Mouse (Mus musculus): Measurements from ENCODE around the gene Hoxa7. TPM values are rescaled to one million over a fixed set of nuclear protein-coding genes. Genes with fewer than 3 reads are reported as not detected.

Hoxa7 gene
- polyA plus RNA-seq, 2 experiments, result 10.1 to 15.8 TPM

DNA sequence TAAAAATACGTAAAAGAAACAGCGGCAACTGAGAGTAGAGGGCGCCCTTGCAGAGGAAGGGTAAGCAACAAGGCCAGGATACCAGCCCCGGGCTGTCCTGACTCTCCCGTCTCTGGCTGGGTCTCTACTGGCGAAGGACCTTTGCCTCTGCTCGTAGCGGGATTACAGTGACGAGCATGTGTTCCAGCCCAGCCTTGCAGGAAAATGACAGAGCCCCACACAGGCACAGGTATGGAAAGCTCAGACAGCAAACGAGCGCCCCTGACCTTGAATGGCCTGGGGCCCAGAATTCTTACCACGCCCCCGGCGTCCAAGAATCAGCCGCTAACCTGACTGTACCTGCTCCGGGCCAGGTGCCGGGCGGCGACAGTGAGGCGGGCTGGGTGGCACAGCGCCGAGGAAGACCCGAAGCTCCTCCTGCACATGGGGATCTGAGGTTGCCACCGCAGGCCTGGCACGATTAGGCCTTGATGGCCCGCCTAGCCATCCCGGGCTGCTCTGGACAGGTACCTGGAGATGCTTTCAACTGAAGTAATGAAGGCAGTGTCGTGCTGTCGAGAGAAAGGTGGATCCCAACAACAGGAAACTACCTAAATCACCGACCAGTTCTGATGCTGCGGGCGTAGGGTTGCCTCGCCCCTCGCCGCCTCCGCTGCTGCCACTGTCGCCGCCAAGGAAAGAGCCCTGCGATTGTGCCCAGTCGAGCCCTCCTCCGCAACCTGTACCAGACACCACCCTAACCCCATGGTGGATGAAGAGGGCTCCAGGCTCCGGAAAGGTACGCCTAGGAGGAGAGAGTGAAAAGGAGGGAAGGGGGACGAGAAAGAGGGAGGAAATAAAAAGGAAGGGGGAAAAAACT is 8.1 kb upstream of the Hoxa7 start:
- no peaks in the 10 kb centered on the region for H3K9me3 ChIP-seq (ENCODE audit: control insufficient read depth, low read length)
- peak overlapping the region; percentile 90 for H3K4me3 ChIP-seq (replicated peaks; ENCODE audit: low read length)
- H3K27me3 ChIP-seq (ENCODE audit: control insufficient read depth, insufficient read depth, low read length), result no peaks in the 10 kb centered on the region
- H3K9ac ChIP-seq (ENCODE audit: low read depth, low read length, severe bottlenecking), result peak overlapping the region; percentile 100
- under 1% methylated on average over 42 of the region's 44 CpGs for WGBS
- H3K36me3 ChIP-seq (ENCODE audit: control insufficient read depth, insufficient read depth, low read length), result peaks cover 64% of the 10 kb centered on the region
- ATAC-seq (ENCODE audit: low FRiP score, low read depth), result no peak
- peak overlapping the region; percentile 96 for H3K4me2 ChIP-seq (replicated peaks; ENCODE audit: low read depth, low read length, severe bottlenecking)
- H3K4me1 ChIP-seq (ENCODE audit: control insufficient read depth, insufficient read depth, low read length), result peaks cover 16% of the 10 kb centered on the region
- no peak for DNase-seq (ENCODE audit: low spot score)
- TF ChIP-seq POLR2A (IDR thresholded peaks at IDR 0.05; ENCODE audit: borderline replicate concordance, extremely low read depth, insufficient read depth, insufficient read length), result 0 out of 2 replicates have a peak, but pooled peaks have one; percentile 3
- peak overlapping the region; percentile 99 for H3K27ac ChIP-seq (replicated peaks; ENCODE audit: low read depth, low read length)

DNA sequence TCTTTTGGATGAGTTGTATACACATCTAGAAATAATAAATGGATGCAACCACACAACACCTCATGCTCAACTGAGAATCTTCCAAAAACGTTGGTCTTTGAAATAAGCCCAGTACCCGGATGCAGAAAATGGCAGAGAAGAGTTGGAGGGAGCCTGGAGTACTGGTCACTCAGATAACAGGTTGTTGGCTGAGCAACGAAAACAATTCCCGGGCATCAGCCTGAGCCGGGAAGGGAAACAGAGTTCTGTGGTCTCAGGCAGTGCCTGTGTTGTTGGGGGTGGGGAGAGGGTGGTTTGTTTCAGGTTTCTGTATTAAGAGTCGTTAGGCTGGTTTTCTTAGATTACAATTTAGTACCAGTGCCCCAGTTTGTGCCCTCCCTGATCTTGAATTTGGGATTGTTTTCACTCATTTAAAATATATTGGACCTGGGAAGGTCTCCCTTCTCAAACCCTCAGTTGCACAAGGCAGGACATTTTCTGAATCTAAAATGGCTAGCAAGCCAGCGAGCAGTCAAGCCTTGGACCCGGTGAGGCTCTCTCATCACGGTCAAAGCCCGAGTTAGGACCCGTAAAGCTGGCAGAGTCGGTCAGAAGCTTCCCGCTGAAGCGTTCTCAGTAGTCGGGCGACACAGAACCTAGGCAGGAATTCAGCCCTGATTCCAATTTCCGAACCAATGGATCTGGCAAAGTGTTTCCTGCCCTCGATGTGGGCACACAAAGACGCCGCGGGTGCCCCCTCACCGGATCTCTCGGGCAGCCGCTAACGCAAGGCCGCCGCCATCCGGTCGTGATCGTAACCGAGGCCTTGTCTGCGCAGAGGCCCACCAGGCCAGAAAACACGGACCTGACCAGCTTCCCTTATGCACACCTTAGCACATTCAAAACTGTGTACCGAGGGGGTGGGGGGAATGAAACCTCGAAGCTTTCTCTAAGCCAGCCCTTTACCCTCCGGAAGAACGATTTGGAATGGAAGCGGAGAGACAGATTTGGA is 7.1 kb upstream of the Hoxa7 start:
- 1% methylated on average over 38 of the region's 38 CpGs for WGBS
- no peak for DNase-seq (ENCODE audit: low spot score)
- H3K4me3 ChIP-seq (replicated peaks; ENCODE audit: low read length), result peak overlapping the region; percentile 90
- H3K4me1 ChIP-seq (ENCODE audit: control insufficient read depth, insufficient read depth, low read length), result peaks cover 16% of the 10 kb centered on the region
- H3K4me2 ChIP-seq (replicated peaks; ENCODE audit: low read depth, low read length, severe bottlenecking), result peak overlapping the region; percentile 96
- H3K27me3 ChIP-seq (ENCODE audit: control insufficient read depth, insufficient read depth, low read length), result no peaks in the 10 kb centered on the region
- no peaks in the 10 kb centered on the region for H3K9me3 ChIP-seq (ENCODE audit: control insufficient read depth, low read length)
- H3K9ac ChIP-seq (ENCODE audit: low read depth, low read length, severe bottlenecking), result peak overlapping the region; percentile 100
- no peak for TF ChIP-seq POLR2A (IDR thresholded peaks at IDR 0.05; ENCODE audit: borderline replicate concordance, extremely low read depth, insufficient read depth, insufficient read length)
- peak overlapping the region; percentile 99 for H3K27ac ChIP-seq (replicated peaks; ENCODE audit: low read depth, low read length)
- peaks cover 69% of the 10 kb centered on the region for H3K36me3 ChIP-seq (ENCODE audit: control insufficient read depth, insufficient read depth, low read length)
- ATAC-seq (ENCODE audit: low FRiP score, low read depth), result no peak

DNA sequence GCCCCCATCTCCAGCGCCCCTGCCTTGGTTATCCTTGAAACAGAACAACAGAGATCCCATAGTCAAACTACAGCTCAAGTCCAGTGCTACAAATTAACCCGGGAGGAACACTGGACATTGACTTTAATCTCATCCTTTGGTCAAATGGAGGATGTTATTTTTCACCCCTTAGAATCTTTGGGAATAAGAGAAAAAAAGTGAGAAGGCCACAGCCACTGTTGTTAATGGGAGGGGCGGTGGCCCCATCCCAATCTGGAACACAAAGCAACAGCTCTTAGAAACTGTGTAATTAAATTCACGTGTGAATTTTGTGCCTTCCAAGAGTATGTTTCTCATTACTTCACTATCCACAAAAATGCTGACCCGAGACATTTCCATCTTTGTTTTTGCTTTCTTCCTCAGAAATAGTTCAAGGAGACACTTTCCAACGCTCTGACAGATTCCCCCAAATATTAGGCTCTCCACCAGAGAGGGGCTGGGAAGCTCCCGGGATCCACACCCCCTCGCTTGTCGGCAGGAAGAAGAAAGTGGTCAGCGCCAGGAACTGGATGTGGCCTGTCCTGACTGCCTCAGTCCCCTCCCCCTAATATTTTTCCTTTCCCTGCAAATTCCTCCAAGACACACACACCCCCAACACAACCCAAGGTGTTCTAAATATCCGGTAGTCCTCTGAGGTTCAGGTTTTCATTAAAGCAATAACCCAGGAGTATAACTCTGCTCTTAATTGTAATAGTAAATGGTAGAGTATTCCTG is 6.0 kb upstream of the Hoxa7 start:
- Histone ChIP-seq H3K36me3 (ENCODE audit: control insufficient read depth, insufficient read depth, low read length) (peaks cover 67% of the 10 kb centered on the region), H3K27me3 (ENCODE audit: control insufficient read depth, insufficient read depth, low read length) (no peaks in the 10 kb centered on the region), H3K4me2 (replicated peaks; ENCODE audit: low read depth, low read length, severe bottlenecking) (peak overlapping the region; percentile 96), H3K9ac (ENCODE audit: low read depth, low read length, severe bottlenecking) (peak overlapping the region; percentile 100), H3K4me1 (ENCODE audit: control insufficient read depth, insufficient read depth, low read length) (peaks cover 16% of the 10 kb centered on the region), H3K27ac (replicated peaks; ENCODE audit: low read depth, low read length) (peak overlapping the region; percentile 95), H3K9me3 (ENCODE audit: control insufficient read depth, low read length) (no peaks in the 10 kb centered on the region), H3K4me3 (replicated peaks; ENCODE audit: low read length) (peak overlapping the region; percentile 90)
- peak; percentile 78 for DNase-seq (ENCODE audit: low spot score)
- 5% methylated on average over 11 of the region's 11 CpGs for WGBS
- no peak for TF ChIP-seq POLR2A (IDR thresholded peaks at IDR 0.05; ENCODE audit: borderline replicate concordance, extremely low read depth, insufficient read depth, insufficient read length)
- no peak for ATAC-seq (ENCODE audit: low FRiP score, low read depth)

DNA sequence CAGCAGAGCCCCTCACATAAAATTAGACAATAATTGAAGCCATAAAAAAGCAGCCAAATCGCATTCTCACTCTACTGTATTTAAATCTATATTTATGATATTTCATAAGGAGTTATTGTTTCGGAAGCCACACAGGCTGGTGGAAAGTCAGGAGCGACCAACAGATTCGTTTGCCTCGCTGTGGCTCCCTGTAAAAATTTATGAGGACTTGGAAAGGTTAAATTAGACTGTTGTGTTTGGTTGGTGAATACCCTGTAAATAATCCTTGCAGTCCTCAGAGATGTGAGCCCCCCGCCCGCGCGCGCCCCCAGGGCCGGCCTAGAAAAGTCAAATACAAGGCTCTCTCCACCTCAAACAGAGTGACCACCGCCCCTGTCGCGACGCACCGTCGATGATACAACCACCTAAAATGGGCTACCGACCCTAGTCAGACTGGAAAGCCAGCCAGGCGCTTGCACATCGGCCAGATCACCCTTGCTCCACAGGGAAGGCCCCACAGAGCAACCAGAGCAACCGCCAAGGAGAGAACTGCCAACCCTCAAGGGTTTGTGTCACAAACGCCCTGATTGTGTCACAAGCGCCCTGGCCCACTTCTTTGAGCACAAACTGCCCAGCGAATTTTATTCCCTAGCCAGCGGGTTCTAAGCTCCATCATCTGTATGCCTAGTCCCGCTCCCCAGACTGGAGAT is 5.1 kb upstream of the Hoxa7 start:
- Histone ChIP-seq H3K9me3 (ENCODE audit: control insufficient read depth, low read length) (no peaks in the 10 kb centered on the region), H3K9ac (ENCODE audit: low read depth, low read length, severe bottlenecking) (peak overlapping the region; percentile 100), H3K27me3 (ENCODE audit: control insufficient read depth, insufficient read depth, low read length) (no peaks in the 10 kb centered on the region), H3K4me3 (replicated peaks; ENCODE audit: low read length) (peak overlapping the region; percentile 90), H3K4me1 (ENCODE audit: control insufficient read depth, insufficient read depth, low read length) (peaks cover 22% of the 10 kb centered on the region), H3K27ac (replicated peaks; ENCODE audit: low read depth, low read length) (peak overlapping the region; percentile 95), H3K36me3 (ENCODE audit: control insufficient read depth, insufficient read depth, low read length) (peaks cover 58% of the 10 kb centered on the region), H3K4me2 (replicated peaks; ENCODE audit: low read depth, low read length, severe bottlenecking) (peak overlapping the region; percentile 96)
- no peak for ATAC-seq (ENCODE audit: low FRiP score, low read depth)
- WGBS, result 2% methylated on average over 26 of the region's 26 CpGs
- DNase-seq (ENCODE audit: low spot score), result peak; percentile 74
- TF ChIP-seq POLR2A (IDR thresholded peaks at IDR 0.05; ENCODE audit: borderline replicate concordance, extremely low read depth, insufficient read depth, insufficient read length), result 0 out of 2 replicates have a peak, but pooled peaks have one; percentile 29
